Mouse (Mus musculus): ENCODE results near the gene Pcp4. TPM values are rescaled to one million over a fixed set of nuclear protein-coding genes. Genes with fewer than 3 reads are reported as not detected.

Pcp4 gene
- total RNA-seq, 1 experiment from 2014 or later, result not detected

DNA sequence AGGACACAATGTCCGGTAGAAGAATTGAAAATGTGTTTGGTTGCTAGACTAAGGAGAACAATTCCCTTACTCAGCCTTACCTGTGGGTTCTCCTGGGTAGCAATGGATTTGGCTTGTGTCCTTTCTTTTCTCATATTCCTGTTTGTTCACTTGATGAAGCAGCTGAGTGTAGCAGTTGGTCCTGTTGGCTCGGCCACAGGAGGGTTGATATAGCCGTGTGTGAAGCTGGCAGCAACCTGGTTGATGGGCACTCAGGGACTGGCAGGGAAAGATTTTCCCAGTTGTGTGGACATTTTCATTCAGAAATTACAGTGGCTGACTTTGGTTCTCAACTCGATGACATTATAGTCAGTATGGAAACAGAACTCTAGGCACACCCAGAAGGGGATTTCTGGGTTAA is 14.4 kb downstream of the Pcp4 start:
- no peak for ATAC-seq (replicated peaks; ENCODE audit: low read depth, poor library complexity, severe bottlenecking)

- no peak for ATAC-seq (replicated peaks; ENCODE audit: low read depth, poor library complexity, severe bottlenecking)
Measured at GRCm38 (mm10) chr16:96487007-96487684, 19.7 kb downstream of the Pcp4 start.

- ATAC-seq (replicated peaks; ENCODE audit: low read depth, poor library complexity, severe bottlenecking), result no peak
Measured at GRCm38 (mm10) chr16:96488038-96488437, 20.6 kb downstream of the Pcp4 start.

DNA sequence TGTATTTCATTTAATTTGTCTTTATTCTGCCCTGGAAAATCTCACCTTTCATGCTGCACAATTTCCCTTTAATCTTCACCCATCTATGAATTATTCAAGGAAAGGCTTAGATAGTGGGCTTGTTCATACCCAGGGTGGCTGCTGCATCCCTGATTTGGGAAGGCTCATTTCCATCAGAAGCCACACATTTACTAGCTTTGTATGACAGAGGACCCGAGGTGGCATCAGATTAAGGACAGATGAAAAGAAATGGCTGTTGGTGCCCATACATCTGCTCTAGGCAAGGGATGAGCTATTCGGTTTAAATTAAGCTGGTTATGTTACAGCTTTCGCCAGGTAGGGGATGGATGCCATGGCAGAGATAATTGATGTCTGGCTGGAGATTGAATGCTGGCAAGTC is 24.1 kb downstream of the Pcp4 start:
- no peak for ATAC-seq (replicated peaks; ENCODE audit: low read depth, poor library complexity, severe bottlenecking)

DNA sequence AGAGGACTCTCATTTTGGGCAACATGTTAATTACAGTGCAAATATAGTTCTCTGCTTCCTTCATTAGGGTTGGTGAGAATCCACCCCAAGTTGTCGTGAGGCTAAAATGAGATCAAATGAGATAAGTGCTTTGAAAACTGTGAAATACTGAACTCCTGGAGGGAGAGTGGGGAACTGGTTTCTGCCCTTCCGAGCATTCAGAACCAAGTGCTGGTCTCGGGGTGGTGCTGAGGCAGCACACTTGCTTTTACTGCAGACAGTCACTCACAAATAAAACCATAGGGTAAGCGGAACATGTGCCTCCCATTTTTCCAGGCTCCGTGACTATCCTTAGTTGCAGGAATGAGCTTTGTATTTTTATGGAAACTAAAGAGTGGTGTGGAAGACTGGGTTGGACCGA is 26.7 kb downstream of the Pcp4 start:
- no peak for ATAC-seq (replicated peaks; ENCODE audit: low read depth, poor library complexity, severe bottlenecking)

- ATAC-seq (replicated peaks; ENCODE audit: low read depth, poor library complexity, severe bottlenecking), result no peak
Measured at GRCm38 (mm10) chr16:96498951-96499350, 31.5 kb downstream of the Pcp4 start.

DNA sequence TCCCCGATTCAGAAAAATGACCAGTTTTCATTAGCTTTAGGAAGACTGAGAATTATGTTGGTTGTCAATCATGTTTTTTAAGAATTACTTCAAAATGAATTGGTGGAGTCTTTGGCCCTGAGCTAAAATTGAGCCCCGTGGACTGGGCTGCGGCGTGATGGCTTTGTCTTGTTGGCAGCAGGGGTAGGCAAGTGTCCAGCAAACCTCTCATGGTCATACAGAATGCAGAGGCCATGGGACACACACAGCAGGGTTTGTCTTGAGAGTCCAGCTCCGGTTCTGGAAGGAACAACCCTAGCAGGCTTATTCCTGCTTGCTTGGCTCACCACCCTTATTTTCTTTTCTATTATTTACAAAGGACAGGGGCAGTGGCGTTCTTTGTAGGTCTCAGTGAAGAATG is 33.8 kb downstream of the Pcp4 start:
- ATAC-seq (replicated peaks; ENCODE audit: low read depth, poor library complexity, severe bottlenecking), result no peak

- no peak for ATAC-seq (replicated peaks; ENCODE audit: low read depth, poor library complexity, severe bottlenecking)
Measured at GRCm38 (mm10) chr16:96502586-96502985, 35.2 kb downstream of the Pcp4 start.

DNA sequence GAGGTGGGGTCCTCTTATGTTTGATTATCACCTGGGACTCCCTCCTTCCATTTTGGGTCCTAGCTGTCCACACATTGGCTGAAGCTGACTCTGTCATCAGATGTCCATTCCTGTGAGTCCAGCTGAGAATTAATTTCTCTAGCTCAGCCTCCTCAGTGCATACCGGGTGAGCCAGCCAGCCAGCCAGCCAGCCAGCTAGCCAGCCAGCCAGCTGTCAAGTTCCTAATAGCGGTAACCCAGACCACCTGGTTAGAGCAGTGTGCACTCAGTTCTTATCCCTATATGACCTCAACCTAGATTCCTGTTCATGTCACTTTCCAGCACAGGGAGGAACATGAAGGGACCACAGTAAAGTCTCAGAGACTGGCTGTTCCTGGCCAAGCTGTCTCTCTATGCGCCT is 47.1 kb downstream of the Pcp4 start:
- no peak for ATAC-seq (replicated peaks; ENCODE audit: low read depth, poor library complexity, severe bottlenecking)

DNA sequence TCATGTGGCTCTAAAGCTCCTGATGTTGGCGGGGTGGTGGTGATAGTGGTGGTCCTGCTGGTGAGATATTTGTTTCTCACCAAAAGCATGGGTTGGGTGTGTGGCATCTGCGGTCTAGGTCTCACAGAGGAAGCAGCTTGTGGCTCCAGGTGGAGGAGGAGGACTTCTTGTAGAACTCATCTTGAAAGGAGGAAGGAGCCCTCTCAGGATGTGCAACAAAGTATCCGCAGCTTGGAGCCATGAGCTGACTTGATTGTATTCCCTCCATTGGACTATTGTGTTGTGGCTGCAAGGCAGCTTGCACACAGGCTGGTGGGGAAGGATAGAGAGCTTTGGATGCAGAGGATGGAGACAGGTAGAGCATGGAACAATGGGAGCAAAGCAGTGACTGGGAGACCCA is 60.1 kb downstream of the Pcp4 start:
- ATAC-seq (replicated peaks; ENCODE audit: low read depth, poor library complexity, severe bottlenecking), result no peak

DNA sequence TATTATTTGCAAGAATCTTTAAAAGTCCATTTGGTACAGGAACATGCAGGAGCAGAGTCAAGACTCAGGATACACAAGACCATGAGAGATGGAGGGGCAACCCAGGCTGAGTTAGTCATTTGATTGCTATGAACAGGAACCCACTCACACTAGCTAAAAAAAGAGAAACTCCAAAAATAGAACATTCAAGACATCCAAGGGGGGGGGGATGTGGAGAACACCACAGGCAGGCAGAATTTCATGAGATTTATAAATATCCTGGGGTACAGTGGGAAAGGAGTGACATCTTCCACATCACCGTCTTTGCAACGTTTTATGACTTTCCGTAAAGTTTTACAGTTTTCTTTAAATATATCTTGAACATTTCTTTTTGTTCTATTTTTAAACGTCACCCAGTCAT is 61.1 kb downstream of the Pcp4 start:
- no peak for ATAC-seq (replicated peaks; ENCODE audit: low read depth, poor library complexity, severe bottlenecking)

DNA sequence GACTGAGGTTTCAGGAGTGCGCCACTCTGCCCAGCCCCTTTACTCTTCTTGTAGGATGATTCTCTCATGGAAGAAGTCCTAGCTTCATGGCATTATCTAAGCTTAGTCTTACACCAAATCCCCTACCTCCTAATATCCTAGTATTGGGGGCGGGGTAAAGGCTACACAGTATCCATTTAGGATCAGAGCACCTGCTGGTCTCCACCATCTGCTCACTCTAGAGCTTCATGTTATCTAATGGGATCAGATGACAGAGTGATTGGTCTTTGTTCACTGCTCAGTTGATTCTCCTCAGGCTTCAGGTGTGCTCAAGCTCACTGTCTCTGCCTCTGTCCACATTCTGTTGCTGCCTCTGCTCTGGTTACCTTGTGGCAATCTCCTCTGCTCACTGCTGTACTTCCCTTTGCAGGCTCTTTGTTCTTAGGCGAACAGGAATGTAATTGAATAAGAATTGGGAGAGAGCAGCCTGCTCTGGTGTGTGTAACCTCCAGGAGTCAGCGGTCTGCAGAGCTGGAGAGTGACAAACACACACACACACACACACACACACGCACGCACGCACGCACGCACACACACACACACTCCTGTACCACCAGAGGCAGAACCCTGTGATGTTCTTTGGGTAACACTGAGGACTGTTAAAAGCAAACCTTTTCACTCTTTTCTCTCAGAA is 62.6 kb downstream of the Pcp4 start:
- ATAC-seq (replicated peaks; ENCODE audit: low read depth, poor library complexity, severe bottlenecking), result no peak

- ATAC-seq (replicated peaks; ENCODE audit: low read depth, poor library complexity, severe bottlenecking), result peak; percentile 20; the same call in 1 of the 2 replicates
Measured at GRCm38 (mm10) chr16:96530569-96530898, 63.1 kb downstream of the Pcp4 start.

DNA sequence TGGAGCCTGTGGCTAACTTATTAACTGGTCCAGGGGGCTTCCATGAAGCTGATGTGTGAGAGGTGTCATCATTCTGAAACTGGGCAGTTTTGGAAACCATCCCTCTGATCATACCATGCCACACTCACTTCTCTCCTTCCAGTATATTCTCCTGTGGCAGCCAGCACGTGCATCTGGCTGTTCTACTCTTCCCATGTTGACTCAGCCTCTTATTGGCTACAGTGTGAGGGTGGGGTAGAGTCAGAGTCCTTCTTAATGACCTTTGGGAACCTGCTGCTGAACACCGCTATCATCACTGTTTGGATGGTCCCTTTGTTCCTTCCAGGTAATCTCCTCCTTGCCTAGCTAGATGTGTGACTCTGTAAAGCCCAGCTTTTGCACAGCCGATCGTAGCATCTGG is 63.6 kb downstream of the Pcp4 start:
- no peak for ATAC-seq (replicated peaks; ENCODE audit: low read depth, poor library complexity, severe bottlenecking)

- ATAC-seq (replicated peaks; ENCODE audit: low read depth, poor library complexity, severe bottlenecking), result peak; percentile 96
Measured at GRCm38 (mm10) chr16:96533710-96534109, 66.3 kb downstream of the Pcp4 start.

DNA sequence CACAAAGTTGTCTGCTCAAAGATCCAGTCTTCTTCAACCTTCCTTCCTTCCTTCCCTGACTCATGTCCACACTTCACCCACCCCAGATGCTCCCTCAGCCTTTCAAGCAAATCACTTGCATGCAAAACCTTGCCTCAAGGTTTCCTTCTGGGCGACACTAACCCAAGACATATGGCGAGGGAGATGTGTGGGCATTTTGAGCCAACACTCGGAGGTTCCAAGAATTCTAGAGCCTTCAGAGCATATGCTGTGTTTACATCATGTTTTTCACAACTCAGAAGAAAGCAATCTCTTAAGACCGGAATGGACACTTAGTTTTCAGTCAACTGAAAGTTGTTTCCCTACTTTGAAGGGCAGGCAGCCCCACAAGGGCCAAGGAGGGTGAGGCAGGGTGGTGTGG is 67.9 kb downstream of the Pcp4 start:
- no peak for ATAC-seq (replicated peaks; ENCODE audit: low read depth, poor library complexity, severe bottlenecking)

- no peak for ATAC-seq (replicated peaks; ENCODE audit: low read depth, poor library complexity, severe bottlenecking)
Measured at GRCm38 (mm10) chr16:96536426-96536825, 69.0 kb downstream of the Pcp4 start.

DNA sequence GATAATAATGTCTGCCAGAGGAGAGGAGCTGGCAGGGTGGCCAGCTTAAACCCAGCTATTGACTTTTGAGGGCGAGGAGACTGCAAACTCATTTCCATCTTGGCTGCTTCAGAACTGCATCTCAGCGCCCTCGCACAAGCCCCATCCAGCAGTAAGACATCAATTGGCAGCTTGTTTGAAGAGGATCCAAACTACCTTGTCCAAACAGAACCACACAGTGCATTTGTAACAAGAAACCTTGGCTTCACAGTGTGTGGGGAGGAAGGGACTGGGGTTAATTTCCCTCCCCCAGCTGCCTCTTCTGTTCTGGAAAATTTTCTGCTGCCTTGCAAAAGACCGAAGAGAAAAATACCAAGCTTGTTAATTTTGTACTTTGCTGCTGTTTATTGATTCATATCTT is 71.7 kb downstream of the Pcp4 start:
- no peak for ATAC-seq (replicated peaks; ENCODE audit: low read depth, poor library complexity, severe bottlenecking)

GRCm38 (mm10) chr16:96541056-96541455 is 73.7 kb downstream of the Pcp4 start:
- peak; percentile 74 for ATAC-seq (replicated peaks; ENCODE audit: low read depth, poor library complexity, severe bottlenecking)

DNA sequence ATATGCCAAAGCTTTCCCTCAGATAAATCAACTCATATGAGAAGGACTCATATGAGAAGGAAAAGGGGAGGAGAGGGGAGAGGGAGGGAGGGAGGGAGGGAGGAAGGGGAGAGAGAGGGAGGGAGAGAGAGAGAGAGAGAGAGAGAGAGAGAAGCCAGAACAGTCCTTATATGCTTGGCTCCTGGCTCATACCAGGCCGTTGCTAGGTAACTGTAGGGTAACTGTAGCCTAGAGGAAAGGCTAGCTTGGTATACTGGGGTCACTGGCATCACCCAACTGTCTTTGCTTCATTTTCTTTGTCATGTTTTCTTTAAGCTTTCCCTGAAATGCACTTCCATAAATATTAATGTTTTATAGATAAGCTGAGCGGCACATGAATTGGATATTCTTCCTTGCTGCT is 85.3 kb downstream of the Pcp4 start:
- ATAC-seq (replicated peaks; ENCODE audit: low read depth, poor library complexity, severe bottlenecking), result no peak

DNA sequence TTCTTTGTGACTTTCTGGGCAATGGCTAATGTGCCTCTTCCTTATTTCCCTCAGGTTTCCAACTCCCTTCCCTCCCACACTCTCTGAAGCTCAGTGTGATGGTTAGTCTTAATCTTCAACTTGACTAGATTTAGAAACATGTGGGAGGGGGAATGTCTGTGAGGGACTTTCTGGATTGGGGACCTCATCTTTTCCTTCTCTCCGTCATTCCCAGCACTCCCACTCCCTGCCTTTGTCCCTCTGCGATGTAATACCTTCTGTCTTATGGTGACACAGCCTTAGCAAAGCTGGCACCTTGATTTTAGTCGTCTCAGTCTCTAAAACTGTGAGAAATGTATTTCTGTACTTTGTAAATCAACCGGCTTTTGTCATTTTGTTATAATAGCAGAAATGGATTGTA is 88.0 kb downstream of the Pcp4 start:
- no peak for ATAC-seq (replicated peaks; ENCODE audit: low read depth, poor library complexity, severe bottlenecking)

DNA sequence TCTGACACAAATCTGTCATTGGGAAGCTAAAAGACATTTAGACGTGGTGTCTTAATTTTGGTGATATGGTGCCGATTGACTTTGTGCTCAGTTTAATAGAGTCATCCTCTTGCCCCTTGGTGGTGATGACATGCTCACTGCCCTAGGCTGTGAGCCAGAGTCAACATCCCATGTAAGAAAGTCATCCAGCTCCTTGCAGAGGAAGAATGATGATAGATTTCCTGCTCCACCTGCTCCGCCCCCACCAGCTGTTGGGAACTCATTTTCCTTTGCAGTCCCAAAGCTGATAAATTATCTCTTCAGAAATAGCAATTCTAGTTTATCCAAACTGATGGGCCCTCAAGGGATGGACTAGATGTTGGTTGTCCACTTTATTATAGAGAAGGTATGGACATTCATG is 89.2 kb downstream of the Pcp4 start:
- ATAC-seq (replicated peaks; ENCODE audit: low read depth, poor library complexity, severe bottlenecking), result no peak

Data from common myeloid progenitor, adult 5-6 weeks (primary cell).